Mouse (Mus musculus) urinary bladder, postnatal 14 days (tissue): ENCODE measurements at regions not wholly inside any gene's neighbourhood (a gene's known extent, or its start where the extent isn't known, plus 50 kb on each side); places are given as distances from the start of the nearest gene placed in this dataset.

Source experiments
- DNase-seq: peaks from one replicate; pipeline ENCODE4 v3.0.0; 2021; ENCODE audit warnings: low spot score

DNA sequence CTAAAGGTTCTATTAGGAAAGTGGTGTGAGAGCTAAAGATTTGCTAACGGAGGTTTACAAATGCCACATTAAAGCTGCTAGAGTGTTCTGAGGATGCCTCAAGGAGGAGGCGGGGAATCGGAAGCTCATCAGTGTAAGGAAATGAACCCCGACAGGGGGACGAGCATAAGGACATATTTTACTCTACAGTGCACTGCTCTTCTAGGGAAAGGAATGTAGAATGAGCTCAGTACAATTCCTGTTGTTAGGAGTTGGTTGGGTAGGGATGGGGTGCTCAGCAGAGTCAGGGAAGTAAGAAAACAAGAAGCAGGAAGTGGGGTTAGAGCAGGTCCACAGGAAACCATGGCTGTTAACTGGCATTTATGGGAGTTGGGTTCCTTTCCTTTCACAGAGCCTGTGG, 54.6 kb downstream of the Mex3b start:
- DNase-seq: no peak

DNA sequence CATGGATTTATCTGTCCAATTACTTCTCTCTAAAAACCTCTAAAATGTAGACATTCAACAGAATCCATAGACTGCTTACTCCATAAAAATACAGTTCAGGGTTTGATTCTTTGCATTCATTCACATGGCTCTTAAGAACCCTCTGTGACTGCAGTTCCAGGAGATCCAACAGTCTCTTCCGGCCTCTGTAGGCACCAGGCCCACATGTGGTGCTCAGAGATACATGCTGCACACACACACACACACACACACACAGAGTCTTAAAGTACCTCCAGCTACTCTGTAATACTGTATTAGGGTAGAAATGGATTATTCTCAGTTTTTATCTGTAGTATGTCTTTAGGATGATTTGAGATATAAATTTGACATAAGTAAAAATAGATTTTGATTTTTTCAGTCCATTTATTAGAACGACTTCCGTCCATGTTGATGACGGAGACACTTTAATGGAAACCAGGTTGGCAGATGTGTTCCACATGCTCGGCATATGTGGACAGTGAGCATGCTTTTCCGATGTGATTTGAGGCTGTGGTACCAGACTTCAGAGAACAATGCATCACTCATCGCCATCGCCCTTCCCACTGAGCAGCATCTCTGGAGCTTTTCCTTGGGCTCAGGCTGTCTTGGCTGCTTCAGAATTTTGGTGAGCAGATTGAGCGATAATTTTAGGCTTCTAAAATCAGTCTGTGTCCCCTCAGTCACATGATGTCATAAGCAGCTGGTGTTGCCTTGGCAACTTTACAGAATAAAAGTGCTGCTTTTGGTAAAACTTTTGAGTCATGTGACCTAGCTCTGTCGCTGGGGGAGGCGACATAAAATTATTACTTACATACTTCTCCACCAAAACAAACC, 56.3 kb downstream of the Mex3b start:
- no peak for DNase-seq

DNA sequence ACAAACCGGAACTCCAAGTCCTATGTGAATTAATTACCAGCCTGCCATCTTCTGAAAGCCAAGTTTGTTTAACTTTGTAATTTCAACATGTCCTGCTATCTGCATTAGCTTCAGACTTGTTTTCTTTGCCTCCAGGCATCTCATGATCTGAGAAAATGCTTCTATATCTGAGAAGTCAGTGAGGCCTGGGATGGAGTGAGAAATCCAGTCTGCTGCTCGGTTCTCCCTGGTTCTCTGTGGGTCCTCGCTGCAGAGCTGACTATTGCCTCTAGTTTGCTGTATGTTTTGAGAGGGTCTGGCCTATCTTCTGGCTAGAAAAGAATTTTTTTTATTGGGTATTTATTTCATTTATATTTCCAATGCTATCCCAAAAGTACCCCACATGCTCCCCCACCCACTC, 57.0 kb downstream of the Mex3b start:
- DNase-seq: no peak

DNA sequence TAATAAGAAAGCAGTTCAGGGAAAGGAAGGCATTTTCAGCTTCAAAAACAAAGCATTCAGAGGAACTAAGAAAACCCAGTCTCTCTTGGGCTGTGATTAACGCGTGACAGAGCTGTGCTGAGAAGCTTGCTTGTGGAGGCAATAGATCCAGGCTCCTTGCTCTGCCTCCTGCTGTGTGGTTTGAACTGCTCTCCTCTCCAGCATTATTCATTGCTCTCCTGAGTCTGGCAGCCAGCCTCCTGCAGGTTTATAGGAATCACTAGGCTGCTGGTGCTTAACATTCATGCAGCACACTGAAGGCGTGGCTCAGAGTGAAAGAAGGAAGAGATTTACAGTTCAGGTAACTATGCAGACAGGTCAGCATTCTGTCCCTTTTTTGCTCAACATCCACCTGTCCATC, 71.2 kb downstream of the Mex3b start:
- no peak for DNase-seq

DNA sequence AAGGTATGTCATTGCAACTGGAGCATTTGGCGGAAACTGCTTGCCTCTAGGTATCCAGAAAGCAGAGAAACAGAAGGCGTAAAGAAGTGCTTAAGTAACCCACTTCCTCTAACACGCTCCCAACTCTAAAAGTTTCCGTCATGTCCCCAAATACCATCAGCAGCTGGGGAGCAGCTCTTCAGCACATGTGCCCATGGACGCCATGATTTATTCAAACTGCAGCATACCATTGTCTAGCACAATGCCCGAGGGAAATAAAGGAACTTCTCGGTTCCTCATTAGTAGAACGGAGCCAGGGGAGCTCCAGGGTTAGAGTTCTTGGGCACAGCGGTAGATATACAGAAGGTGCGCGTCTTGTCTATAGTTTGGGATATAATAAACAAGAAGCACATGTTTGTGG, 72.4 kb downstream of the Mex3b start:
- DNase-seq: no peak

DNA sequence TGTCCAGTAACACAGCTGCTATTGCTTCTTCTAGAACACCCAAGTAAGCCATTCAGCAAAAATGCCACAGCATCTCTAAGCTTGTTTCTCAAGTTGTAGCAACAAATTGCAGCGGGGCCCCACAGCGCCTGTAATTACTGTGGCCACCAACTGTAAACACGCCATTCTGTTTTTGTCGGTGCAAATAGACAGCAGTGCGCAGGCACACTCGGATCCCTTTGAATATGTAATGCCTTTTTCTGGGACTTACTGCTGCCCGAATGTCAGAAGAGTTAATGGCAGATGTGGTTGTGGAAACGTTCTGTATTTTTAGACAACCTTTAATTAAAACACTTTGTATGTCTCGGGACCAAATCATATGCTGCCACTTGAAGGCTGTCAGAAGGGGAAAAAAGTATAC, 76.2 kb downstream of the Mex3b start:
- no peak for DNase-seq

DNA sequence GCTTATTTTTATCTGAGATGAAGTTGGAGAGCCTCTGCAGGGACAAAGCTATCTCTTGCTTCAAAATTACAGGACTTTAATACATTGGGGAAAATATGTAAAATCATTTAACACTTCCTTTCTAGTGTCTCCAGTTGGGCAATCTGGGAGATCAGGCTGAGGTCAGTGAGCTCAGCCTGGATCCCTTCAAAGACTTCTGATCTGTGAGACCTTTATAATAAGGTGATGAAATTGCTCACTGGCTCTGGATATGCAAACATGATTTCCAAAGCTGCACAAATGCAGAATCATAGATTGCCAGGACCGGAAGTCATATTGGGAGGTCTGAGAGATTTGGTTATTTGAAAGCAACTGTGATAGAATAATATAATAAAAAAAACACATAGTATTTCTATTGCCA, 76.7 kb downstream of the Mex3b start:
- DNase-seq: no peak

DNA sequence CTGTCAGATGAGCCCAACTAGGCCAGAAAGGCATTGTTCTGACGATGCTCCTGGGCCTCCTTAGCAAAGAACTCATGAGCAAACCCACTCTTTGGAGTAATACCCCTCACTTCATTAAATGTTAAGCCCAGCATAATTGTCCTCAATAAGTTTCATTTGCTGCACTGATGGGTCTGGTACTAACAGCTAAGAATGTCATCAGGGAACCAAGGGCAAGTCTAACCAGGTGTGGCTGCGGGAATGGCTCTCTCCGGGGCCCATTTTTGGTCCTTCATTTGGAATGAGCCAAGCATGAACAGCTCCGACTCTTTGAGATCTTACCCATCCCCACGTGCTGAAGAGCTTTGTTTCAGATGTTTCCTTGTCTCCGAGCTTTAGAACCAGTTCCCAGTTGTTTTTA, 82.2 kb downstream of the Mex3b start:
- DNase-seq: no peak

DNA sequence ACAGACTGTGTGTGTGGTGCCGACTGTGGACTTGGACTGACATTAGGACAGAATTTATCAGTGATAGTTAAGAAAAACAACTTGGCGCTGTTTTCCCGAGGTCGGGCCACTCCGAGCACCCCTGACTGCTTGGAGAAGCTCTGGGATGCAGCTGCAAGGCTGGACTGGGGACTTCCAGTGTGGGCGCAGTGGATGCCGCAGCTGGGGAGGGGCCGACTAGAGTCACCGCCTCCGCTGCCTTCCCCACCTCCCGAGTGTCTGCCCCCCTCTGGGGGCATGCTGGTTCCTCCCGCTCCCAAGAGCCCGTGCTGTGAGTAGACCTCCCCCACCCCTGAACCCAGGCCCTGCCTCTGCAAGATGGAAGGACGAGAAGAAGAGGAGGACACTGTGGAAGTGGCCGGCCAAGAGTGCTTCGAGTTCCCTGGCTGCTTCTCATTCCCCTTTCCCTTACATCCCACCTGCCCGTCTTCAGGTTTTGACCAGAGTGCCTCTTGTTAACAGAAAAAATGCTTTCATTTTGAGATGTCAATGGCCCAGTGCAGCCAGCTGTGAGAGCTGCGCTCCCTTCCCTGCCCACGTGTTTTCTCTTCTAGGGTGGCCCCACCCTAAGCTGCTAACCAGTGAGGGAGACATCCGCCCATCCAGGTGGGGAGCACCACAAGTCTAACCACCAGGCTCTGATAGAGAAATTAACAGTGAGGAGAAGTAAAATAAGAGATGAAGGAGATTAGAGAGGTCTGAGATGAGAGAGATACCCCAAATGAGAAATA, 90.3 kb downstream of the Mex3b start:
- no peak for DNase-seq

DNA sequence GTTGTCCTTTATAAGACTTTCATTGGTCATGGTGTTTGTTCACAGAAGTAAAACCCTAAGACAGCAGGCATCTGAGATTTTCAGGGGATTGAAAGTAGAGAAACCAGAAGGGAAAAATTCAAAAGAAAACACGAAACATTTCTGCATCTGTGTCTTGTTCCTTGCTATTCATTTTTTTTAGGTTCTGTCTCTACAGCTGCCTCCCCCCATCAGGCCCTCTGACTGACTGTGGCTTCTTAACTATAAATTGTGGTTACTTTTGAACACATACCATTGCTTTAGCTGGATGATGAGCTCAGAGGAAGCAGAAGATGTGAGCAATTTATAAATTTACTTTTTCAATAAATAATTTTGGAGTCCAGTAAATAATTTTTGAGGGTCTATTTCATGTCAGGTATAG, 103.5 kb downstream of the Mex3b start:
- DNase-seq: no peak

DNA sequence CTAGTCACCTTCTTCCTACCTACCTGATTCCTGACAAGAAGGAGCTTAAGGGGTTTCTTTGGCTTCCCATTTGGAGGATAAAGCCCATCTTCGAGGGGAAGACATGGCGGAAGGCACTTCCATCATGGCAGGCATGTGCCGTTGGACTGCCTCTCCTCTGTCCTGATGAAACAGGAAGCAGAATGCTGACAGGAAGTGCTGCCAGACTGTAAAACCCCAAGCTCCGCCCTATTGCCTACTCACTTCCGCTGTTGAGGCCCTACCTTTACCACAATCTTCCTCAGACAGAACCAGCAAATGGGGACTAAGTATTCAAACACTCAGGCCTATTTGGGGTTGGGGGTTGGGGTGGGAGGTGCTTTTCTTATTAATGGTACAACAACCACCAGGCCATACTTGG, 104.1 kb downstream of the Mex3b start:
- DNase-seq: no peak

DNA sequence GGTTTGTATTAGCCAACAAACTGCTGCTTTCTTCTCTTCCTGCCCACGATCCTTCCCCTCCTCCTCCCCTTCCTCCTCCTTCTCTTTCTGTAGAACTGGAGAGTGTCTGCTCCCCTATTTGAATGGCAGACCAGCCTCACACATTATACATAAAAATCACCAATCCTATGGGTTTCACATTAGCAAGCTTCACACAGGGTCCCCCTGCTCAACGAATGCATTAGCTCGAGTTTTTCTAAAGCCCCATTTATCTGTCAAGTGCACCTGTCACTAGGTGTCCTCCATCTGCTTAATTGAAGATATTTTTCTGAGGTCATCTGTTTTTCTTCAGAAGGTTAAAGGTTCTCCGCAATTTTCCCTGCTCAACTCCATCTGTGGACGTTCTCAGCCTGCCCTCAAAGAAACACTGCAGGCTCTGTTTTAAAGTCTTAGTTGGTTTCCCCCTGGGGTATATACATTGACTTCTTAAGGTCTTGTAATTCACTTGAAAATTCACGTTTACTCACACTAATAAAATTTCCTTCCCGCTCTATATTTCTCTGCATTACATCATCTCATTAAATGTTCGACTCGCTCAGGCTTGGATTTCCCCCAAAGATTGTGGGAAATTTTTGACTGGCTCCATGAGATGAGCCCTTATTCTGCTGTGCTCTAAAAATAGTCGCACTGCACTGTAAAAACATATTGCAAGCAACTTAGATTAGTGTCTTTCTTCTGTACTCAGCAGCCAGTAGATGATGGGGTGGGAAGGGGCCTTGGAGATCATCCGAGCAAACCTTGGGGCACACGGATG, 105.3 kb downstream of the Mex3b start:
- no peak for DNase-seq

DNA sequence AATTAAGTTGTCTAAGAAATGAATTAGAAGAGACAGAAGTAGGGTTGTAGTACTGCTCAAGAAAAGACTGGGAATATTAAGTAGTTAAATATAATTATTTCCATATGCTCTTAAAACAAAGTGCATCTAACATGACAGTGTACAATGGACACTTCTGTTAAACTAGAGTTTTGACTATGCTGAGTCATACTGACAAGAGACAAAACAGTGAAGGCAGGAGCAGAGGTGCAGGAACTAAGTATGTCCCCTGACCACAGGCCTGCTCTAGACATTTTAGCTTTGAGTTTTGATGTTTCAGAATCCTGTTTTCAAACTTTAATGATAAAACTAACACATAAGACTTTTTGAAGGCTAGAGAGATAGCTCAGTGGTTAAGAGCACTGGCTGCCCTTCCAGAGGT, 123.6 kb downstream of the Mex3b start:
- DNase-seq: no peak

DNA sequence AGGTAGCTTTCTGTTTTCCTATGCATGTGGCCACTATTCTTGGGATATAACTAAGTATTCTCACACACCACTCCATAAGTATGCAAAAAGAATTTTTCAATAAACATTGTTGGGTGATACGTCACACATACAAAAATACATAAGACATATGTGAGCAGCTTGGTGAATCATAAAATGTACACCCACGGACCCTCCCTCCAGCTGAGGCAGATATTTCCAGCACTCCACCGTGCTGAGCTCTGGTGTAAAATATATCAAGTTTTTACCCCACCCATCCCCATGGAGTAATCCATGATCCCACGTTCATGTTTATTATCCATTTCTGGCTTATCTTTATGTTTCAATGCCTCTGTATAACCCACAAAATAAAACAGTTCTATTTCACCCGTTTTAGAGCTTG, 126.0 kb downstream of the Mex3b start:
- no peak for DNase-seq

DNA sequence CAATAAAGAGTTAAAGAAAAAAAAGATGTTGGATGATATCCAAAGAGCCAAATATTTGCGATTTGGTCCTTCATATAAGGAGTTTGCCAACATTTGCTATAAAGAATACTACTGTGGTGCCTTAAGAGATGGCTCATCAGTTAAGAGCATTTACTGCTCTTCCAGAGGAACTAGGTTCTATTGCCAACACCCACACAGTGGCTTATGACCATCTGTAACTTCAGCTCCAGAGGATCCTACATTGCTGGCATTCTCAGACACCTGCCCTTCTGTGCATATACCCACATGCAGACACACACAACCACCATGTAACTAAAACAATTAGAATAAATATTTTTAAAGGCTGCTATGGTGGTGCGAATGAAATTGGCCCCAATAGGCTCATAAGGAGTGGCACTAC, 131.7 kb downstream of the Mex3b start:
- DNase-seq: no peak

DNA sequence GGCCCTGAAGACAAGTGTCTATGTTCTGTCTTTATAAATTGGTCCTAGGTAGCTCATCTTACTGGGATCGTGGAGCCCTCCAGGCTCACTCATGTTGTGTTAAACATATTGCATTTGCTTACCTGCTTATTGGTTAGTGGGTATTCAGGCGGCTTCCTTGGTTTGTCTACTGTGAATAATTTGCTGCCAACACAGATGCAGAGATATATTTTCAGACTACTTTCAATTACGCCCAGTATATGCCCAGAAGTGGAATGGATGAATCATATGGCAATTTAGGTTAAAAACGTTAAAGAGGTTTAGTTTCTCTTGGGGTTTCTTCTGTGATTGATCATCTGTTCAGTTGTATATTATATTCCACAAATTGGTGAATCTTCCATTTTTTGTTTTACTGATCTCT, 140.4 kb downstream of the Mex3b start:
- no peak for DNase-seq

DNA sequence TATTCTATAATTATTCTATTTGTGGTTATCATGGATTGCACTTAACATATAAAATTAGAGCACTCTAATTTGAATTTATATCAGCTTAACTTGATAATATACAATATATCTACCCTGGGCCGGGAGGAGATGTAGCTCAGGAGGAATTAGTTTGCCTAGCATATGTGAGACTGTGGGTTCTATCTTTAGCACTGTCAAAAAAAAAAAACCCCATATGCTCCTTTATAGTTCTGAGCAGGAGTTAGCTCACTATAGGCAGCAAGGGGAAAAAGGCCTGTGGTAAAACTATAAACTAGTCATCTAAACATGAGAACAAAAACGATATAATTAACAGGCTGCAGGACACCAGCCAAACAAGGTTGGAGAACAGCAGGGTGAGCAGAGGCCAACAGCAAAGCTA, 145.0 kb downstream of the Mex3b start:
- DNase-seq: no peak

DNA sequence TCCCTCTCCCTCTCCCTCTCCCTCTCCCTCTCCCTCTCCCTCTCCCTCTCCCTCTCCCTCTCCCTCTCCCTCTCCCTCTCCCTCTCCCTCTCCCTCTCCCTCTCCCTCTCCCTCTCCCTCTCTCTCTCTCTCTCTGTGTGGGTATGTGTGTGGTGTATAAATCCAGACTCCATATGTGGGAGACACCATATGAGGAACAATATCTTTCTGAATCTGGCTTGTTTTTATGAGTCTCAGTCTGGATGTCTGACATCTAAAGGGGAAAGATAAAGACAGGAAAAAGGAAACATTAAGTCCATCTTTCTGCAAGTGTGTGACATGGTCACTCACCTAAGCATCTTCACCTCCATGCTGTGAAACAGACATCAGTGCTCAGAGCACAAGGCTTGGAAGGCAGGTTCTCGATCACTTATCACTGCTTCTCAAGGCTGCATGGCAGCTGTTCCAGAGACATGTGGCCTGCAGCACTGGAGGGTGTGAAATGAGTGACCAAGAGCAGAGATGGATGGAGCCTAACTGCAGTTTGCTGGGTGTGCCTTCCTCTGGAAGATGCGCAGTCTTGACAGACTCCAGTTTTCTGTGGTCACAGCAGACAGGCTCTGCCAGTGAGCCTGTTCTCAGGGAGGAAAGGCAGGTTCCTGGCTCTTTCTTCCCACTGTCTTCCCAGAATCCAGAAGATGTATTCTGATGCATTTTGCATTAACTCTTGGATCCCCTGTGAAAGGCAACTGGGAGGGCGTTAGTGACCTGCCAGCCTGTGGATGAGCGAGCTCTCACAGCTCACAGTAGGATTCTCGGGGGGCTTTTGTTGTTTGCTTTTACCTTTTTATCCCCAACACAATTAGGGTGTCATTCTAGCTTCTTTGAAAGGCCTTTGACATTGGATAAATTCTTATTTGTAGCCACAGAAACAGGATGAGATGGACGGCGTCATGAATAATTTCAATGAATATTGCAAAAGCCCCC, 147.9 kb downstream of the Mex3b start:
- DNase-seq: no peak

DNA sequence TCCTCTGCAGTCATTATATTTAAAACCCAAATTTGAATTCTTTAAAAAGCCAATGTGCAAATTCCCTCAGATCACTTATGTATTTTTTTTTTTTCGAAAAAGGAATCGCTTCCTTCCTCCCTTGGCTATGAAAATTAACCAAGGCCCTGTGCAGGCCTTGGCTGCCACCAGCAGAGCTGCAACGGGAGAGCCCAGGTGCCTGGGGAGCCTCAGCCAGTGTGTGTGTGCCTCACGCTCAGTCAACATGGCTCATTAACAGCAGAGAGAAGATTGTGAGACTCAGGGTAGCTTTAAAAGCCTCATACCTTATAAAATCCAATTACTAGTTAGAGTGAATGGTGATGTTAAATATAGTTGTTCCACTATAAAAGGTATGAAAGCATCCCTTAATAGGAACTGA, 148.6 kb downstream of the Mex3b start:
- no peak for DNase-seq

DNA sequence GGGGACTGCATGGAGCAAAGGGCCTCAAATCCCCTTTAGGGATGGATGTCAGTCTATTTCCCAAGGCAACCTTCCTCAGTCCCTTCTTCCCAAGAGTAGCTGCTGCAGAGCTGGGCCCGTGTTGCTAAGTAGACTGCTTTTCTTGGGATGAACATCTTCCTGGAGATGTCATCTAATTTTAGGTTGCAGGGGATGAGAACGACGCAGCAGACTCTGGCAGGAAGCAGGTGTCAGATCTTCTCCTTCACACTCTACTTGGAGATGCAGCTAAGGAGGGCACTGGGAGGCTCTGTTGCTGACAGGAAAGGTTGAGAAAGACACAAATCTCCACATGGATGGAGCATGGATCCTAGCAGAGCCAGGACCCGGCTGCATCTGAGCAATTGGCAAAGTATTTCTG, 149.4 kb downstream of the Mex3b start:
- no peak for DNase-seq

DNA sequence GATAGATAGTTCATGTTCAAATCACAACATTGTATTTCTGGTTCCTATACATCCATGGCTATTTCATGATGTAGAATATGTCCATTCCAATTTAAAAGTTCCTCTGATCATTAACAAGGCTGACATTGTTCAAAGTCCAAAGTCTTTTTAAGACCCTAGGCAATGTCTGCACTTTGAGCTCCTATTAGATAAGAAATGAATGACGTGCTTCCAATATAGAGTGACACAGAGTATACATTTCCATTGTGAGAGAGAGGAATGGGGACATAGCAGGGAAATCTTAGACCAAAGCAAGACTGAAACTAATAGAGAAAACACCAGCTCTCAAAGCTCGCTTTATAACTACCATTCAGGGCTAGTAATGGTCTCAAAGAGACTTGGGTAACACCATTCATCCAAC, 153.5 kb downstream of the Mex3b start:
- DNase-seq: no peak

DNA sequence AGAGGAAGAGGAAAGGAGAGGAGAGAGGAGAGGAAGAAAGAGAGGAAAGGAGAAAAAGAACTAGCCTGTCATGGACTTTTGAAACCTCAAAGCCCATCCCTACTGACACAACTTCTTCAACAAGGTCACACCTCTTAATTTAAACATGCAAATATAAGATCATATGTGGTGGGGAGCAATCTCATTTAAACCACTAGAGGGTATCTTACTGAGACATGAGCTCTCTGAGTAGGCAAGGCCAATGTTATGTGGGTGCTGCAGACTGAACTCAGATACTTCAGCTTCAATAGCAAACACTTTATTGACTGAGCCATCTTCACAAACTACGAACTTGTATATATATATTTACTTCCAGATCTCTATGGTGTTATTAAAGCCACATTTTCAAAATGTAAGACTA, 156.9 kb downstream of the Mex3b start:
- DNase-seq: no peak
